Mouse (Mus musculus): ENCODE data around the gene Slc24a3.

- no peak for TF ChIP-seq ZNF384 (IDR thresholded peaks at IDR 0.05; ENCODE audit: low read depth, low read length)
- no peak for TF ChIP-seq CHD2 (IDR thresholded peaks at IDR 0.05; ENCODE audit: low read depth, low read length)
- TF ChIP-seq MAFK (IDR thresholded peaks at IDR 0.05; ENCODE audit: insufficient read depth, low read depth, low read length), result no peak
- TF ChIP-seq HCFC1 (IDR thresholded peaks at IDR 0.05; ENCODE audit: borderline replicate concordance, insufficient read depth, low read length), result no peak
- no peak for TF ChIP-seq ZC3H11A (IDR thresholded peaks at IDR 0.05; ENCODE audit: borderline replicate concordance, low read depth, low read length)
Measured at GRCm38 (mm10) chr2:145420967-145421888, 253.7 kb downstream of the Slc24a3 start.
